Mouse (Mus musculus) MEL (cell line): Measurements from ENCODE around the gene Tmem143.
"Not testable (repeated sequence)": the region's sequence is repeated elsewhere in the genome, so short reads cannot be mapped to it uniquely, and the experiment has no call there.

ENCODE experiments used
- CHD1 ChIP-seq: IDR thresholded peaks from 2 replicates; pipeline ENCODE4 v1.6.1; 2012; ENCODE audit warnings: low read depth, mild to moderate bottlenecking, inconsistent platforms, low read length, improper control_type of control experiment
- CTCF ChIP-seq, 3 experiments: IDR thresholded peaks in 2 of 3; conservative IDR thresholded peaks in 1 of 3; 2 replicates each; pipeline ENCODE4 v1.5.1; 2011 to 2012; ENCODE audit warnings: low read length in 3 of 3, low read depth in 2 of 3, mild to moderate bottlenecking in 2 of 3, improper control_type of control experiment in 1 of 3, inconsistent platforms in 1 of 3, mixed read lengths in 1 of 3, moderate library complexity in 1 of 3; ENCODE audit not compliant: control insufficient read depth in 1 of 3, insufficient read depth in 1 of 3, poor library complexity in 1 of 3, severe bottlenecking in 1 of 3
- E2F4 ChIP-seq: IDR thresholded peaks from 2 replicates; pipeline ENCODE4 v1.6.1; 2011; ENCODE audit warnings: low read depth, low read length, improper control_type of control experiment, borderline replicate concordance
- EP300 ChIP-seq, 2 experiments: IDR thresholded peaks; 2 replicates each; pipeline ENCODE4 v1.6.1; 2011; ENCODE audit warnings: improper control_type of control experiment in 2 of 2, low read length in 2 of 2, low read depth in 1 of 2, mild to moderate bottlenecking in 1 of 2
- GATA1 ChIP-seq: IDR thresholded peaks from 2 replicates; pipeline ENCODE4 v1.6.1; 2011; ENCODE audit warnings: low read depth, low read length, improper control_type of control experiment
- HCFC1 ChIP-seq: IDR thresholded peaks from 2 replicates; pipeline ENCODE4 v1.6.1; 2012; ENCODE audit warnings: low read depth, mild to moderate bottlenecking, inconsistent platforms, low read length, improper control_type of control experiment, moderate library complexity
- MAZ ChIP-seq: IDR thresholded peaks from 2 replicates; pipeline ENCODE4 v1.6.1; 2012; ENCODE audit warnings: low read depth, mild to moderate bottlenecking, inconsistent platforms, low read length, improper control_type of control experiment
- NRF1 ChIP-seq: IDR thresholded peaks from 2 replicates; pipeline ENCODE4 v1.6.1; 2014; ENCODE audit warnings: low read depth, mild to moderate bottlenecking, inconsistent platforms, low read length, improper control_type of control experiment, moderate library complexity; ENCODE audit not compliant: poor library complexity, insufficient read depth, severe bottlenecking
- POLR2A ChIP-seq, 2 experiments: IDR thresholded peaks; 2 replicates each; pipeline ENCODE4 v1.6.1; 2011 to 2012; ENCODE audit warnings: low read length in 2 of 2, mild to moderate bottlenecking in 2 of 2, control low read depth in 1 of 2, improper control_type of control experiment in 1 of 2, low read depth in 1 of 2, moderate library complexity in 1 of 2; ENCODE audit not compliant: control insufficient read depth in 1 of 2, insufficient read depth in 1 of 2, poor library complexity in 1 of 2
- POLR2AphosphoS2 ChIP-seq: IDR thresholded peaks from 2 replicates; pipeline ENCODE4 v1.6.1; 2011; ENCODE audit warnings: low read length, improper control_type of control experiment
- RAD21 ChIP-seq: IDR thresholded peaks from 2 replicates; pipeline ENCODE4 v1.6.1; 2011; ENCODE audit warnings: mild to moderate bottlenecking, low read depth, low read length, improper control_type of control experiment
- SIN3A ChIP-seq: IDR thresholded peaks from 2 replicates; pipeline ENCODE4 v1.6.1; 2012; ENCODE audit warnings: low read length, improper control_type of control experiment, inconsistent platforms
- USF1 ChIP-seq: IDR thresholded peaks from 2 replicates; pipeline ENCODE4 v1.6.1; 2014; ENCODE audit warnings: low read depth, mild to moderate bottlenecking, inconsistent platforms, low read length, improper control_type of control experiment, moderate library complexity
- ZMIZ1 ChIP-seq: IDR thresholded peaks from 2 replicates; pipeline ENCODE4 v1.6.1; 2012; ENCODE audit warnings: low read depth, mild to moderate bottlenecking, inconsistent platforms, low read length, improper control_type of control experiment, moderate library complexity

DNA sequence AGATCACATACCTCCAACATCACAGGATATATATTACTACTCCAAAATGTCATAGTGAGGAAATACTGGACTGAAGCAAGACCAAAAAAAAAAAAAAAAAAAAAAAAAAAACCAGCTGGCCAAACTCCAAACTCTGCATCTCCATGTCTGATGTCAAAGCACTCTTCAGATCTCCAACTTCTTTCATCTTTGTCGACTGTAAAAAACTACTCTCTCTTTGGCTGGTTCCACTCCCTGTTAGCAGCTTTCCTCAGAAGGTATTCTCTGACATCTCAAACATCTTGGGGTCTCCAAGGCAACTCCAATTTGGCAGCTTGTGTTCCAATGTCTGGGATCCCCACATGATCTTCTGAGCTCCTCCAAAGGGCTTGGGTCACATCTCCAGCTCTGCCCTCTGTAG, 18.5 kb upstream of the Tmem143 start, which contains the start of gene Grin2d:
- TF ChIP-seq CTCF (IDR thresholded peaks at IDR 0.05 in 2 of 3, conservative IDR thresholded peaks at IDR 0.05 in 1 of 3; ENCODE audit: control insufficient read depth in 1 of 3, insufficient read depth in 1 of 3, low read depth in 2 of 3, low read length in 3 of 3, poor library complexity in 1 of 3, severe bottlenecking in 1 of 3); POLR2A (IDR thresholded peaks at IDR 0.05; ENCODE audit: control insufficient read depth in 1 of 2, insufficient read depth in 1 of 2, low read depth in 1 of 2, low read length in 2 of 2, poor library complexity in 1 of 2); ZMIZ1; NRF1; EP300 (IDR thresholded peaks at IDR 0.05; ENCODE audit: low read depth in 1 of 2, low read length in 2 of 2); USF1; HCFC1; E2F4; SIN3A; RAD21; GATA1; POLR2AphosphoS2; MAZ; CHD1: not testable (repeated sequence)
